Mouse (Mus musculus) forebrain, embryonic 10.5 days (tissue): ENCODE results near the gene Strip1. TPM values are rescaled to one million over a fixed set of nuclear protein-coding genes. Genes with fewer than 3 reads are reported as not detected.

Experiments used
- polyA plus RNA-seq: library from polyadenylated mRNA; unstranded; fragments of >200 nt; fragmentation: Nextera tagmentation; extraction: Ambion mirVana; gene quantifications from 2 replicates; pipeline ENCODE4 v1.2.1, GENCODE M21; 2016

The Strip1 gene
- polyA plus RNA-seq, 1 experiment from 2014 or later = 69.0 TPM

Other genes starting within 250 kb of the Strip1 start
- gene Kcnc4, start 172.1 kb downstream of the Strip1 start, polyA plus RNA-seq = not detected in 2 replicates
- gene Slc6a17, start 113.7 kb downstream of the Strip1 start, polyA plus RNA-seq = 2.4 and 3.7 TPM in 2 replicates
- gene Ubl4b, start 76.6 kb downstream of the Strip1 start, polyA plus RNA-seq = 0.46 and 0.54 TPM in 2 replicates
- gene Alx3, start 36.7 kb downstream of the Strip1 start, polyA plus RNA-seq = 41.0 and 41.6 TPM in 2 replicates
- not detected in 2 replicates for gene Gm10961, start 372 bp downstream of the Strip1 start, polyA plus RNA-seq
- gene Ahcyl1, start 64.9 kb upstream of the Strip1 start, polyA plus RNA-seq = 92.3 and 92.4 TPM in 2 replicates
- 4.6 and 4.8 TPM in 2 replicates for gene Csf1, start 128.8 kb upstream of the Strip1 start, polyA plus RNA-seq
- not detected in 2 replicates for gene Eps8l3, start 245.5 kb upstream of the Strip1 start, polyA plus RNA-seq